Mouse (Mus musculus): ENCODE data around the gene Tsga13.

GRCm38 (mm10) chr6:30915473-30915872 is at the start of gene Tsga13:
- TF ChIP-seq POLR2A (IDR thresholded peaks at IDR 0.05; ENCODE audit: low read depth, low read length) (no peak), CTCF (IDR thresholded peaks at IDR 0.05; ENCODE audit: extremely low read depth, insufficient read length, insufficient replicate concordance, low read depth, low read length) (no peak)
